19 mouse cellular contexts compared by ENCODE assay signal in the genomic region with DNA sequence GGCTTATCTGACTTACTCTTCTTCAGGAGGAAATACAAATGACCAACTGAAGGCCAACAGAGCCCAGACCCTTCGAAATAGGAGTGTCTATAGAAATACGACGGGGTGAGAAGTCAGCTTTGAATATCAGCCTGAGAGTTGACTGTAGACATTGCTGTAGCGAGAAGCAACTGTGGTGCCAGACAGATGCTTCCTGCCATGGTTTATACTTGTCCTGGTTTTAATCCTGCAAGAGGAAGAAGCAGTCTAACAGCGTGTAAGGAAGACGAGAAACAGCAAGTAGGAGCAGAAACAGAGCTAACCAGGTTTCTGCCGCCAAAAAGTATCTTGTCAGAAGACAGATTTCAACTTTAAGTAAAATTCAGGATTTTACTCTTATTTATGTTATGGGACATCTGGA.
DNase-seq lines count a peak whose midpoint lies in the region; ATAC-seq and TF ChIP-seq lines count a peak whose summit lies in the region.
"Had no signal": no experiment of that assay in that cellular context is flagged by ENCODE, and none has a peak within 500 bp of the region (broad histone marks: within the 10 kb centered on the region; RNA-seq: fewer than 3 reads in every experiment).

No protein-coding gene starts in this region.

- no peak overlapping the region for H3K4me2 ChIP-seq in lung, embryonic 14.5 days
- H3K4me2 ChIP-seq: embryonic facial prominence, embryonic 12.5 days; forebrain, embryonic 12.5 days; heart, embryonic 12.5 days had no signal

- no peak for ATAC-seq in lung, embryonic 14.5 days (ENCODE audit: insufficient read depth)
- ATAC-seq in megakaryocyte progenitor cell, adult 5-6 weeks (replicated peaks; ENCODE audit: poor library complexity), result peak; percentile 38; the same call in 1 of the 2 replicates
- ATAC-seq: forebrain, embryonic 16.5 days; hindbrain, embryonic 16.5 days had no signal

- no peak overlapping the region for H3K4me3 ChIP-seq in lung, embryonic 14.5 days (ENCODE audit: low read depth, low read length)
- H3K4me3 ChIP-seq: embryonic facial prominence, embryonic 12.5 days; forebrain, embryonic 12.5 days; heart, adult 2 months; heart, embryonic 12.5 days had no signal

- no peaks in the 10 kb centered on the region for H3K9me3 ChIP-seq in lung, embryonic 14.5 days (ENCODE audit: low read depth, low read length)
- H3K9me3 ChIP-seq: embryonic facial prominence, embryonic 12.5 days; forebrain, embryonic 12.5 days; heart, embryonic 12.5 days had no signal

- no peaks in the 10 kb centered on the region for H3K4me1 ChIP-seq in lung, embryonic 14.5 days (ENCODE audit: insufficient read depth)
- H3K4me1 ChIP-seq: embryonic facial prominence, embryonic 12.5 days; forebrain, embryonic 12.5 days; heart, embryonic 12.5 days had no signal

- H3K36me3 ChIP-seq in lung, embryonic 14.5 days (ENCODE audit: insufficient read depth), result no peaks in the 10 kb centered on the region
- H3K36me3 ChIP-seq: embryonic facial prominence, embryonic 12.5 days; forebrain, embryonic 12.5 days; heart, embryonic 12.5 days had no signal

- peak; percentile 19 for DNase-seq in layer of hippocampus, adult 11-12 months (ENCODE audit: low spot score)
- DNase-seq in layer of hippocampus, adult 9-10 months (ENCODE audit: low spot score), result no peak
- DNase-seq in lung, embryonic 14.5 days, result peak; percentile 24
- DNase-seq in lung, postnatal 25 days (ENCODE audit: low spot score), result no peak
- DNase-seq in cerebellum, postnatal 4 days (ENCODE audit: low spot score in 2 of 2), result no peak
- DNase-seq in frontal cortex, postnatal 36 days (ENCODE audit: low spot score in 2 of 2), result no peak
- DNase-seq: adrenal gland, postnatal 14 days; cerebellum, adult 18-20 months; cerebellum, adult 9-11 months; cerebellum, postnatal 36 days; embryo, embryonic 11 days; gastrocnemius, postnatal 14 days; heart, adult 2 months had no signal

- no peaks in the 10 kb centered on the region for H3K27me3 ChIP-seq in lung, embryonic 14.5 days (ENCODE audit: insufficient read depth, low read length)
- H3K27me3 ChIP-seq: embryonic facial prominence, embryonic 12.5 days; forebrain, embryonic 12.5 days; heart, embryonic 12.5 days had no signal

- H3K27ac ChIP-seq in lung, embryonic 14.5 days (ENCODE audit: low read depth), result no peak overlapping the region
- H3K27ac ChIP-seq: embryonic facial prominence, embryonic 12.5 days; forebrain, embryonic 12.5 days; heart, adult 2 months had no signal

- WGBS in lung, embryonic 14.5 days, result 55% methylated on average over 7 of the region's 7 CpGs

- no peak for TF ChIP-seq CTCF in lung, embryonic 14.5 days (IDR thresholded peaks at IDR 0.05; ENCODE audit: low read depth)

- H3K9ac ChIP-seq in lung, embryonic 14.5 days, result no peak overlapping the region
- H3K9ac ChIP-seq: embryonic facial prominence, embryonic 12.5 days; forebrain, embryonic 12.5 days; heart, embryonic 12.5 days had no signal

Comparison
In these comparisons a context has a peak if more than half of its experiments do, and no peak if none do; other contexts are left out.
1. DNase-seq: peak in layer of hippocampus, adult 11-12 months (single experiment) and lung, embryonic 14.5 days (single experiment); none in layer of hippocampus, adult 9-10 months (single experiment), lung, postnatal 25 days (single experiment), cerebellum, postnatal 4 days (0 of 2) and frontal cortex, postnatal 36 days (0 of 2).